Mouse (Mus musculus) hindbrain, embryonic 15.5 days (tissue): ENCODE measurements around the gene Il20. TPM values are rescaled to one million over a fixed set of nuclear protein-coding genes. Genes with fewer than 3 reads are reported as not detected.

ENCODE experiments used
- ATAC-seq: fragments of 200-750 bp; cut with Nextera tagmentation; 2 replicates; pipeline ENCODE4 v1.8.0; 2017; ENCODE audit warnings: low read depth, moderate number of reproducible peaks, moderate TSS enrichment; ENCODE audit not compliant: low FRiP score
- H3K27ac ChIP-seq: fragments of 300-500 bp; sonication (generic); replicated peaks from 2 replicates; pipeline ENCODE4 v1.5.1; 2015; ENCODE audit warnings: mild to moderate bottlenecking, inconsistent platforms
- H3K27me3 ChIP-seq: fragments of 300-500 bp; sonication (generic); 2 replicates; pipeline ENCODE4 v1.6.1; 2015; ENCODE audit warnings: control low read depth, inconsistent platforms
- H3K36me3 ChIP-seq: fragments of 300-500 bp; sonication (generic); 2 replicates; pipeline ENCODE4 v1.6.1; 2015; ENCODE audit warnings: control low read depth, inconsistent platforms
- H3K4me1 ChIP-seq: fragments of 300-500 bp; sonication (generic); replicated peaks from 2 replicates; pipeline ENCODE4 v1.6.1; 2015; ENCODE audit warnings: control low read depth, inconsistent platforms
- H3K4me2 ChIP-seq: fragments of 300-500 bp; sonication (generic); 2 replicates; pipeline ENCODE4 v1.6.1; 2015; ENCODE audit warnings: moderate library complexity, mild to moderate bottlenecking, inconsistent platforms
- H3K4me3 ChIP-seq: fragments of 300-500 bp; sonication (generic); 2 replicates; pipeline ENCODE4 v1.5.1; 2015; ENCODE audit warnings: mild to moderate bottlenecking, inconsistent platforms
- H3K9ac ChIP-seq: fragments of 300-500 bp; sonication (generic); 2 replicates; pipeline ENCODE4 v1.6.1; 2015; ENCODE audit warnings: inconsistent platforms
- H3K9me3 ChIP-seq: fragments of 300-500 bp; sonication (generic); 2 replicates; pipeline ENCODE4 v1.6.1; 2016; ENCODE audit warnings: control low read depth, inconsistent platforms
- WGBS: fragments of 180-500 bp; shearing (Covaris S2); methylation state at CpG from one replicate; pipeline ENCODE4 v1.1.7; 2015; 5-methylcytosine and 5-hydroxymethylcytosine counted together
- polyA plus RNA-seq: library from polyadenylated mRNA; unstranded; fragments of >200 nt; fragmentation: Nextera tagmentation; extraction: Ambion mirVana; gene quantifications from 2 replicates; pipeline ENCODE4 v1.2.1, GENCODE M21; 2015

Il20 gene
- polyA plus RNA-seq, result not detected in 2 replicates

GRCm38 (mm10) chr1:130911401-130912010, at the start of gene Il20:
Il20 (minus strand) TSS chr1:130911451.
- Histone ChIP-seq H3K4me2 (no peak within 1 kb of the TSS), H3K4me3 (no peak within 1 kb of the TSS), H3K27ac (no peak within 1 kb of the TSS), H3K27me3 (no peaks in the 10 kb centered on the region), H3K9me3 (no peaks in the 10 kb centered on the region), H3K9ac (no peak within 1 kb of the TSS), H3K4me1 (no peaks in the 10 kb centered on the region), H3K36me3 (no peaks in the 10 kb centered on the region)
- ATAC-seq, result no peak
- 68% methylated on average over 12 of the region's 12 CpGs for WGBS

GRCm38 (mm10) chr1:130946920-130947319, 35.7 kb upstream of the Il20 start:
- H3K4me2 ChIP-seq, result no peak overlapping the region
- no peak overlapping the region for H3K27ac ChIP-seq
- no peaks in the 10 kb centered on the region for H3K9me3 ChIP-seq
- no peak for ATAC-seq
- 71% methylated on average over 6 of the region's 6 CpGs for WGBS
- H3K36me3 ChIP-seq, result no peaks in the 10 kb centered on the region
- H3K4me3 ChIP-seq, result no peak overlapping the region
- no peak overlapping the region for H3K9ac ChIP-seq
- no peaks in the 10 kb centered on the region for H3K4me1 ChIP-seq
- no peaks in the 10 kb centered on the region for H3K27me3 ChIP-seq

GRCm38 (mm10) chr1:130941801-130942200, 30.6 kb upstream of the Il20 start:
- Histone ChIP-seq H3K9ac (no peak overlapping the region), H3K4me2 (no peak overlapping the region), H3K4me3 (no peak overlapping the region), H3K4me1 (peaks cover 2% of the 10 kb centered on the region; the same call in 1 of the 2 replicates), H3K27me3 (no peaks in the 10 kb centered on the region), H3K27ac (no peak overlapping the region), H3K36me3 (no peaks in the 10 kb centered on the region), H3K9me3 (no peaks in the 10 kb centered on the region)
- no peak for ATAC-seq
- WGBS, result 65% methylated on average over 3 of the region's 3 CpGs

DNA sequence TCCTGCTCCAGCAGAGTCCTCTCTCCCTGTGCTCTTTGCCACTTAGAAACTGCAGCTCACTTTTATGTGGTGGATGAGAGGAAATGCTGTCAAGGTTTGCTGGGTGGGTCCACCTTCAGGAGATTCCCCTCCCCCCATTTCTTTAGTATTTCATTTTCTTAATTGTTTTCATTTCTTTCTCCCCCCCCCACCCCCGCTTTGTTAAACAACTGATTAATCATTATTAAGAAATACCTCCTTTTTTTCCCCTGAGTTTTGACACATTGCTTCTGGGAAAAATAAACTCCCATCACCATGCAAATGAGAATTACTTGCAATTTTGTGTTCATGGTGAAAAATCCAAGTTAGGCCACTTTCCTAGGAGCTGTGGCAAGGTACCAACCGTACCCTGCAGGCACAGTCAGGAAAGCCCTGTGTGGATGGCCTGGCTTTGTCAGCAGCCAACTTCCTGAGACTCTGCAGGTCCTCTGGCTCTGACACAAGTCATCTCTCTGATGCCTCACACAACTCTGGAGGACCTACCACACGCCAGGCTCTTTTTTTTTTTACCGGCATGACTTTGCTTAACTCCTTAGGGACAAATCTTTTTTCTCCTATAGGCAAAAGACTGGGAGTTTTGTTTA, 28.9 kb upstream of the Il20 start, which contains the start of gene Il19:
Gene Il19, minus strand, starts transcription at position 51 of the 623 bp plus-strand sequence.
- Histone ChIP-seq H3K9ac (no peak within 1 kb of the TSS), H3K9me3 (no peaks in the 10 kb centered on the region), H3K4me2 (no peak within 1 kb of the TSS), H3K36me3 (no peaks in the 10 kb centered on the region), H3K4me3 (no peak within 1 kb of the TSS), H3K27ac (no peak within 1 kb of the TSS), H3K4me1 (peaks cover 2% of the 10 kb centered on the region; the same call in 1 of the 2 replicates), H3K27me3 (no peaks in the 10 kb centered on the region)
- WGBS, result 54% methylated on average over 4 of the region's 4 CpGs
- ATAC-seq, result no peak

DNA sequence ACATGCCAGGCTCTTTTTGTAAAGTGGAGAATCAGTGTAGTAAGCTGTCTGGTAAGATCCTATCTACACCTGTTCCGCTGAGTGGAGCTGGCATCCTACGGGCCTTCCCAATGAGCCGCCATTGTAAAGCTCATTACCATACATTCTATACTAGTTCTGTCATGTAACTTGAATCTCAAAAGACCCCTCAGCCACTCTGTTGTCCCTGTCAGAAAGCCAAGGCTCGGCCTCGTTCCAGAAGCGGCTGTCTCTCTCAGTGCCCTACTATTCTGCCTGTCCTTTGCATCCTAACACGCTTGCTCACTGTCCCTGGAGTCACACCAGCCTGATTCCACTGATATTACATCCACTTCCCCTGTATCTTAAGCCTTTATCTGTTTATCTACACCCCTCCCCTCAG, 26.9 kb upstream of the Il20 start:
- Histone ChIP-seq H3K9ac (no peak overlapping the region), H3K27ac (no peak overlapping the region), H3K4me3 (no peak overlapping the region), H3K36me3 (no peaks in the 10 kb centered on the region), H3K9me3 (no peaks in the 10 kb centered on the region), H3K4me2 (no peak overlapping the region), H3K4me1 (peaks cover 2% of the 10 kb centered on the region; the same call in 1 of the 2 replicates), H3K27me3 (no peaks in the 10 kb centered on the region)
- peak; percentile 59; the same call in 1 of the 2 replicates for ATAC-seq
- 45% methylated on average over 7 of the region's 7 CpGs for WGBS

DNA sequence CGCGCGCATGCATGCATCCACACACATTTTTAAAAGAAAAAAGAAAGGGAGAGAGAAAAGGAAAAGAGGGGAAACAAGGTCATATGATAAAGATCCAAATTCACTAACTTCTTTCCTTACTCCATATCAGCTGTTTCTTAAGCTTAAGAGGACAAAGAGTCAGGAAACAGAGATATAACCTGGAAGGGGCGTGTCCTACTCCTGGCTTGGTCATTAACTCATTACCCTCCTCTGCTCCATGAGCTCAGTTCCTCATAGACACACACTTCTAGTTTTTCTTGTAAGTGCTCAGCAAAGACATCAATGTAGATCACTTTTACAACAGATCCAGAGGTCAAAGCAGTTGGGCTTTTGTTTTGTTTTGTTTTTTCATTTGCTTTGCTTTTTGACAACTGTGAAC, 25.9 kb upstream of the Il20 start:
- H3K4me1 ChIP-seq, result peaks cover 2% of the 10 kb centered on the region; the same call in 1 of the 2 replicates
- ATAC-seq, result no peak
- H3K36me3 ChIP-seq, result no peaks in the 10 kb centered on the region
- H3K4me2 ChIP-seq, result no peak overlapping the region
- H3K9ac ChIP-seq, result no peak overlapping the region
- no peaks in the 10 kb centered on the region for H3K9me3 ChIP-seq
- no peak overlapping the region for H3K27ac ChIP-seq
- no peak overlapping the region for H3K4me3 ChIP-seq
- 89% methylated on average over 4 of the region's 4 CpGs for WGBS
- no peaks in the 10 kb centered on the region for H3K27me3 ChIP-seq

DNA sequence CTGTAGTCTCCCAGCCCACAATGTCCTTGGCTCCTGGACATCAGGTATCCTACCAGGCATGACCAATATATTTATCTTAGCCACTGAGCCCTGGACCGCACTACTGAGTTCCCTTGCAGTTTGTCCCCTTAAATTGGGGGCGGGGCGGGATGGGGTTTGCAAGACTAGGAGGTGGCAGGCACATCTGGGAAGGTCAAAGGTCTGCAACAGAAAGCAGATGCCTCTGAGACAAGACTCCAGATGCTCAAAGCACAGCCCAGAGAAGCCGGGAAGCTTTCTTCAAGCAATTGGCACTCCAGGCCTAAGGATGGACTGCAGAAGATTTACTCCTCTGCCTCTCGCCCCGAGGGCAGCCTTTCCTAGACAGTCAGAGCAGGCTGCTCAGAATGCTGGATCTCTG, 25.1 kb upstream of the Il20 start:
- H3K4me3 ChIP-seq, result no peak overlapping the region
- no peak overlapping the region for H3K9ac ChIP-seq
- H3K27me3 ChIP-seq, result no peaks in the 10 kb centered on the region
- no peaks in the 10 kb centered on the region for H3K36me3 ChIP-seq
- H3K4me2 ChIP-seq, result no peak overlapping the region
- no peaks in the 10 kb centered on the region for H3K4me1 ChIP-seq
- H3K9me3 ChIP-seq, result no peaks in the 10 kb centered on the region
- H3K27ac ChIP-seq, result no peak overlapping the region
- WGBS, result 65% methylated on average over 6 of the region's 6 CpGs
- no peak for ATAC-seq

GRCm38 (mm10) chr1:130926484-130926883, 15.2 kb upstream of the Il20 start:
- Histone ChIP-seq H3K4me3 (no peak overlapping the region), H3K27me3 (no peaks in the 10 kb centered on the region)
- ATAC-seq, result no peak

GRCm38 (mm10) chr1:130918323-130918980, 7.2 kb upstream of the Il20 start:
- no peak overlapping the region for H3K4me3 ChIP-seq
- WGBS, result 50% methylated on average over 1 of the region's 1 CpGs
- ATAC-seq, result no peak

More at GRCm38 (mm10) chr1:130926484-130926883, 15.2 kb upstream of the Il20 start:
- Histone ChIP-seq H3K4me1 (no peaks in the 10 kb centered on the region), H3K27ac (no peak overlapping the region), H3K4me2 (no peak overlapping the region), H3K9me3 (no peaks in the 10 kb centered on the region), H3K36me3 (no peaks in the 10 kb centered on the region), H3K9ac (no peak overlapping the region)

GRCm38 (mm10) chr1:130902505-130902904, 8.7 kb downstream of the Il20 start:
- no peak overlapping the region for H3K9ac ChIP-seq
- H3K9me3 ChIP-seq, result no peaks in the 10 kb centered on the region
- H3K27ac ChIP-seq, result no peak overlapping the region
- H3K4me1 ChIP-seq, result no peaks in the 10 kb centered on the region
- no peak for ATAC-seq
- no peak overlapping the region for H3K4me3 ChIP-seq
- H3K27me3 ChIP-seq, result no peaks in the 10 kb centered on the region
- H3K4me2 ChIP-seq, result no peak overlapping the region
- WGBS, result 88% methylated on average over 7 of the region's 7 CpGs
- no peaks in the 10 kb centered on the region for H3K36me3 ChIP-seq

More at GRCm38 (mm10) chr1:130918323-130918980, 7.2 kb upstream of the Il20 start:
- Histone ChIP-seq H3K9ac (no peak overlapping the region), H3K4me1 (no peaks in the 10 kb centered on the region), H3K4me2 (no peak overlapping the region), H3K36me3 (no peaks in the 10 kb centered on the region), H3K9me3 (no peaks in the 10 kb centered on the region), H3K27ac (no peak overlapping the region), H3K27me3 (no peaks in the 10 kb centered on the region)

DNA sequence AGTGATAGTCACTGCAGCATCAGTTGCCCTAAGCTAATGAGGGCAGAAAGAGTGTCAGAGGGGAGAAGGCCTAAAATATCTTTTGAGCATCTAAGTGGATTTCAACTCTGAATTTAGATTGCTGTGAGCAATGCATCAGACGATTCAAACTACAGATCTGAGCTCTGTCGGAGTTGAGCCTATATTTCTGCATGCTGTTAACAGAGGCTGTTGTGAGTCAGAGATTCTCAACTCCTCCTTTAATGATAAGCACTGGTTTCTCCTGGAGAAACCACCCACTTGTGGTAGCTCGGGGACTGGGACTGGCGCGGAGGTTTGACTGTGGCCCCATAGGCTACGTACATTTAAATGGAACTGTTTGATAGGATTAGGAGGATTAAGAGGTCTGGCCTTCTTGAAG, 16.8 kb downstream of the Il20 start:
- Histone ChIP-seq H3K36me3 (no peaks in the 10 kb centered on the region), H3K9ac (no peak overlapping the region), H3K4me3 (no peak overlapping the region), H3K27ac (no peak overlapping the region), H3K9me3 (no peaks in the 10 kb centered on the region), H3K27me3 (no peaks in the 10 kb centered on the region), H3K4me2 (no peak overlapping the region), H3K4me1 (no peaks in the 10 kb centered on the region)
- 69% methylated on average over 6 of the region's 6 CpGs for WGBS
- no peak for ATAC-seq

GRCm38 (mm10) chr1:130893329-130894040, 17.8 kb downstream of the Il20 start:
- no peaks in the 10 kb centered on the region for H3K27me3 ChIP-seq
- H3K4me1 ChIP-seq, result no peaks in the 10 kb centered on the region
- H3K4me2 ChIP-seq, result no peak overlapping the region
- no peak overlapping the region for H3K4me3 ChIP-seq
- no peaks in the 10 kb centered on the region for H3K36me3 ChIP-seq
- no peak for ATAC-seq
- no peaks in the 10 kb centered on the region for H3K9me3 ChIP-seq
- H3K27ac ChIP-seq, result no peak overlapping the region
- WGBS, result 76% methylated on average over 9 of the region's 9 CpGs
- no peak overlapping the region for H3K9ac ChIP-seq
